Mouse (Mus musculus) myocyte (in vitro differentiated cells): Measurements from ENCODE around the gene Tjp3. TPM values are rescaled to one million over a fixed set of nuclear protein-coding genes. Genes with fewer than 3 reads are reported as not detected.
"Not testable (repeated sequence)": the region's sequence is repeated elsewhere in the genome, so short reads cannot be mapped to it uniquely, and the experiment has no call there.

Experiments used
- H3K27me3 ChIP-seq: one replicate; pipeline ENCODE4 v1.6.1; 2011; ENCODE audit not compliant: control insufficient read depth, insufficient read depth, insufficient read length
- H3K36me3 ChIP-seq: one replicate; pipeline ENCODE4 v1.6.1; 2011; ENCODE audit not compliant: control insufficient read depth, insufficient read depth
- H3K4me2 ChIP-seq: one replicate; pipeline ENCODE4 v1.6.1; 2011; ENCODE audit warnings: low read depth, control low read depth
- H3K4me3 ChIP-seq: one replicate; pipeline ENCODE4 v1.5.1; 2011; ENCODE audit warnings: mild to moderate bottlenecking, control low read depth, moderate library complexity
- H3K79me2 ChIP-seq: one replicate; pipeline ENCODE4 v1.6.1; 2011; ENCODE audit not compliant: control insufficient read depth, insufficient read depth
- H3ac ChIP-seq: one replicate; pipeline ENCODE4 v1.6.1; 2011; ENCODE audit not compliant: control insufficient read depth, insufficient read length
- CEBPB ChIP-seq: IDR thresholded peaks from 2 replicates; pipeline ENCODE4 v1.6.1; 2011; ENCODE audit warnings: mild to moderate bottlenecking, moderate library complexity; ENCODE audit not compliant: poor library complexity, insufficient read depth, severe bottlenecking
- E2F4 ChIP-seq: IDR thresholded peaks from one replicate; pipeline ENCODE4 v1.6.1; 2011; ENCODE audit warnings: mild to moderate bottlenecking, control low read depth, moderate library complexity; ENCODE audit not compliant: insufficient read depth
- MAX ChIP-seq: IDR thresholded peaks from one replicate; pipeline ENCODE4 v1.6.1; 2011; ENCODE audit warnings: low read depth, mild to moderate bottlenecking, control low read depth
- MYOD1 ChIP-seq, 3 experiments: IDR thresholded peaks; one replicate each; pipeline ENCODE4 v1.6.1; 2011; ENCODE audit warnings: control low read depth in 2 of 3, low read depth in 2 of 3, mild to moderate bottlenecking in 2 of 3, moderate library complexity in 1 of 3; ENCODE audit not compliant: insufficient read length in 2 of 3, control insufficient read depth in 1 of 3
- MYOG ChIP-seq, 3 experiments: IDR thresholded peaks; one replicate each; pipeline ENCODE4 v1.6.1; 2011; ENCODE audit warnings: control low read depth in 2 of 3, low read depth in 2 of 3, mild to moderate bottlenecking in 2 of 3; ENCODE audit not compliant: insufficient read length in 2 of 3, control insufficient read depth in 1 of 3, insufficient read depth in 1 of 3
- POLR2A ChIP-seq: IDR thresholded peaks from one replicate; pipeline ENCODE4 v1.6.1; 2011; ENCODE audit warnings: low read depth, mild to moderate bottlenecking, control low read depth, moderate library complexity; ENCODE audit not compliant: insufficient read length
- POLR2AphosphoS2 ChIP-seq: IDR thresholded peaks from one replicate; pipeline ENCODE4 v1.6.1; 2011; ENCODE audit warnings: low read depth, control low read depth; ENCODE audit not compliant: insufficient read length
- REST ChIP-seq: IDR thresholded peaks from one replicate; pipeline ENCODE4 v1.6.1; 2011; ENCODE audit warnings: mild to moderate bottlenecking, control low read depth, moderate library complexity; ENCODE audit not compliant: insufficient read depth, insufficient read length
- SRF ChIP-seq: IDR thresholded peaks from one replicate; pipeline ENCODE4 v1.6.1; 2011; ENCODE audit warnings: low read depth; ENCODE audit not compliant: control insufficient read depth, insufficient read length
- TCF12 ChIP-seq: IDR thresholded peaks from one replicate; pipeline ENCODE4 v1.6.1; 2011; ENCODE audit warnings: mild to moderate bottlenecking, control low read depth; ENCODE audit not compliant: poor library complexity, insufficient read depth, severe bottlenecking
- TCF3 ChIP-seq: IDR thresholded peaks from one replicate; pipeline ENCODE4 v1.6.1; 2011; ENCODE audit warnings: low read depth, control low read depth; ENCODE audit not compliant: insufficient read length
- USF1 ChIP-seq: IDR thresholded peaks from one replicate; pipeline ENCODE4 v1.6.1; 2011; ENCODE audit warnings: low read depth, mild to moderate bottlenecking, control low read depth, moderate library complexity
- polyA plus RNA-seq: library from polyadenylated mRNA; unstranded; fragments of >200 nt; fragmentation: generic; extraction: Trizol; gene quantifications from one replicate; pipeline ENCODE4 v1.2.1, GENCODE M21; 2012; ENCODE audit warnings: missing spikeins

Gene Tjp3
- polyA plus RNA-seq, 1 experiment, result 0.17 TPM

GRCm38 (mm10) chr10:81232580-81233225, 58.7 kb downstream of the Tjp3 start, which contains the start of gene Zfr2:
TSS of gene Zfr2 (plus strand) at chr10:81233155.
- Histone ChIP-seq H3ac (peak within 1 kb of the TSS; percentile 8), H3K4me3 (peak within 1 kb of the TSS; percentile 41), H3K36me3 (no peaks in the 10 kb centered on the region), H3K27me3 (peaks cover 6% of the 10 kb centered on the region), H3K79me2 (no peaks in the 10 kb centered on the region), H3K4me2 (peak within 1 kb of the TSS; percentile 74)
- TF ChIP-seq POLR2AphosphoS2, result peak; percentile 82
- TF ChIP-seq USF1, result peak; percentile 25
- no peak for TF ChIP-seq CEBPB
- TF ChIP-seq TCF12, result no peak
- TF ChIP-seq MYOD1 (IDR thresholded peaks at IDR 0.05; ENCODE audit: control insufficient read depth in 1 of 3, insufficient read length in 2 of 3, low read depth in 2 of 3), result no peak
- TF ChIP-seq POLR2A, result peak; percentile 89

- no peaks in the 10 kb centered on the region for H3K79me2 ChIP-seq
- H3K36me3 ChIP-seq, result no peaks in the 10 kb centered on the region
- H3K4me2 ChIP-seq, result no peak overlapping the region
- no peak overlapping the region for H3ac ChIP-seq
- peaks cover 6% of the 10 kb centered on the region for H3K27me3 ChIP-seq
- no peak overlapping the region for H3K4me3 ChIP-seq
- TF ChIP-seq MAX, result no peak
- TF ChIP-seq MYOD1 (IDR thresholded peaks at IDR 0.05; ENCODE audit: control insufficient read depth in 1 of 3, insufficient read length in 2 of 3, low read depth in 2 of 3), result no peak
- no peak for TF ChIP-seq MYOG (IDR thresholded peaks at IDR 0.05; ENCODE audit: control insufficient read depth in 1 of 3, insufficient read depth in 1 of 3, insufficient read length in 2 of 3, low read depth in 2 of 3)
- no peak for TF ChIP-seq E2F4
- no peak for TF ChIP-seq CEBPB
- TF ChIP-seq TCF12, result no peak
- no peak for TF ChIP-seq POLR2A
- no peak for TF ChIP-seq TCF3
- no peak for TF ChIP-seq USF1
- TF ChIP-seq SRF, result no peak
- TF ChIP-seq REST, result no peak
- no peak for TF ChIP-seq POLR2AphosphoS2
These were observed 59.9 kb downstream of the Tjp3 start for GRCm38 (mm10) chr10:81231436-81231835.

GRCm38 (mm10) chr10:81230438-81231332, 60.7 kb downstream of the Tjp3 start, which contains the start of gene Atcay:
TSS of gene Atcay (minus strand) at chr10:81230833.
- Histone ChIP-seq H3K36me3 (no peaks in the 10 kb centered on the region), H3ac (no peak within 1 kb of the TSS), H3K4me3 (no peak within 1 kb of the TSS), H3K4me2 (peak within 1 kb of the TSS; percentile 24), H3K27me3 (peaks cover 6% of the 10 kb centered on the region), H3K79me2 (no peaks in the 10 kb centered on the region)
- no peak for TF ChIP-seq SRF
- TF ChIP-seq CEBPB, result no peak
- no peak for TF ChIP-seq MYOG (IDR thresholded peaks at IDR 0.05; ENCODE audit: control insufficient read depth in 1 of 3, insufficient read depth in 1 of 3, insufficient read length in 2 of 3, low read depth in 2 of 3)
- TF ChIP-seq TCF12, result no peak
- TF ChIP-seq REST, result no peak
- TF ChIP-seq POLR2AphosphoS2, result no peak

GRCm38 (mm10) chr10:81229735-81230437, 61.5 kb downstream of the Tjp3 start:
- Histone ChIP-seq H3K27me3 (peaks cover 6% of the 10 kb centered on the region), H3K79me2 (no peaks in the 10 kb centered on the region), H3K4me3 (no peak overlapping the region), H3K4me2 (peak overlapping the region; percentile 24), H3K36me3 (no peaks in the 10 kb centered on the region), H3ac (no peak overlapping the region)
- TF ChIP-seq MYOD1 (IDR thresholded peaks at IDR 0.05; ENCODE audit: control insufficient read depth in 1 of 3, insufficient read length in 2 of 3, low read depth in 2 of 3) (no peak), POLR2AphosphoS2 (no peak), POLR2A (no peak), REST (no peak), TCF12 (no peak), TCF3 (no peak), E2F4 (no peak), USF1 (no peak), CEBPB (no peak), MYOG (IDR thresholded peaks at IDR 0.05; ENCODE audit: control insufficient read depth in 1 of 3, insufficient read depth in 1 of 3, insufficient read length in 2 of 3, low read depth in 2 of 3) (no peak), SRF (no peak), MAX (no peak)

GRCm38 (mm10) chr10:81223731-81224130, 67.7 kb downstream of the Tjp3 start:
- H3ac ChIP-seq, H3K36me3 ChIP-seq, H3K79me2 ChIP-seq, H3K27me3 ChIP-seq, H3K4me2 ChIP-seq, H3K4me3 ChIP-seq: not testable (repeated sequence)
